Mouse (Mus musculus) heart, postnatal 10 days (tissue): ENCODE measurements around the gene Pef1. TPM values are rescaled to one million over a fixed set of nuclear protein-coding genes. Genes with fewer than 3 reads are reported as not detected.

Experiments
- DNase-seq, 2 experiments: peaks; one replicate each; pipeline ENCODE4 v3.0.0; 2021
- intact Hi-C: fragments of 180-260 bp; cut with DNase I; formaldehyde crosslinking; loops from one replicate; pipeline ENCODE4 v1.15.1; 2025
- total RNA-seq, 2 experiments: library from RNA; stranded (reverse); gene quantifications; 2 replicates each; pipeline ENCODE4 v1.2.3; 2021

The Pef1 gene
- total RNA-seq, result 10 to 100 TPM; 39.4 to 39.9 TPM

DNA sequence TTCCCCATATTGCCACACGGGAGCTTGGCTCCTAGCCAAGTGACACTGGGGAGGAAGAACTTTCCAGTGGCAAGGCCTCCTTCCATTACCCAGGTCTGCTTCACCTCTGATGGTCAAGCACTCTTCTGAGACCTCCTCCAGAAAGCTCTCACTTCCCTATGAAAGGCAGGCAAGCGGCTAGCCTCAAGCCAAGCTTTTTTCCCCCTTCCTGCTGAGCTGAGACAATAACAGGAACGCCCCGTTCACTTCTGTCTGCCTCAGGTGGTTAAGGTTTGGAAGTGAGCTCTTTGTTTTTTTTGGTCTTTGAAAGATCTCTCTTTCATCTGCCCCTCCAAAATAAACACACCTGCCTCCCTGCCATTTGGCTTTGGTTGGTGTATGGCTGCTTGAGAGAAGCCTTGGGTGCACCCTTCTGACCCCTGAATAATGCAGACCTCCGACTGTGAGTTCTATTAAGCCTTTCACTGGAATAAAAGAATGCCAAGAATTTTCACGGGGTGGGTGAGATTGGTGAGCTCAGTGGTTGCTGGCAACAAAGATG, at the start of gene Pef1:
Gene Pef1 (plus strand): TSS at position 448 of the 541 bp plus-strand sequence.
- intact Hi-C loops, result no loop called here

DNA sequence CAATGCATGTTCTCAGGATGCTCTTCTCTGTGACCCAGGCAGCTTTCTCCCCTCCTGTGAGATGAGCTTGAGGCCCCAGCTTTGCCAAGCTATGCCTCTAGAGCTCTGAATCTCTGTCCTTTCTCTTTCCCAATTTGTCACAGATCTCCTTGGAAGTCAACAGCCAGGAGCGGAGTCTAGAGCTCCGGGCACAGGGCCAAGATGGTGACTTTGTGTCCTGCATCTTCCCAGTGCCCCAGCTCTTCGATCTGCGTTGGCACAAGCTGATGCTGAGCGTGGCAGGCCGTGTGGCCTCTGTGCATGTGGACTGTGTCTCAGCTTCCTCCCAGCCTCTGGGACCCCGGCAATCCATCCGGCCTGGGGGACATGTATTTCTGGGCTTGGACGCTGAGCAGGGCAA, 49.2 kb upstream of the Pef1 start:
- intact Hi-C loops, result no loop called here
- DNase-seq, result no peak

More for the DNA sequence above, at the start of gene Pef1:
- no peak for DNase-seq

DNA sequence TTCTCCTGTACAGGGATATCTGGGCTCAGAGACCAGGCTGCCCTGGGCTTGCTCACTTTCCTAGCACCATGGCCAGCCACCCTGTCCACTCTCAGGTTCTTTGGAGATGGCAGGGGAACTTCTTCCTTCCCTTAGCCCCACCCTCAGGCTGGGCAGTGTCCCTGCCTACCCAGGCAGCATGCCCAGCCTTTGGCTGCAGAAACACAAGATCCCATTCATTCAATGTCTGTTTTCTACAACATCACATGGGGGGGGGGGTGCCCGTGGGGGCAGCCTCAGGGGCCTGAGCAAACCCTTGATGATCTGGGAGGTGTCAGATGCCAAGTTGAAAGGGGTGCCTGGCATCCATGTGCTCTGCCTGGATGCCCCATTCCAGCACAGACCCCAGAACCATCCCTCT, 47.6 kb upstream of the Pef1 start:
- intact Hi-C loops, result no loop called here
- DNase-seq, result no peak

DNA sequence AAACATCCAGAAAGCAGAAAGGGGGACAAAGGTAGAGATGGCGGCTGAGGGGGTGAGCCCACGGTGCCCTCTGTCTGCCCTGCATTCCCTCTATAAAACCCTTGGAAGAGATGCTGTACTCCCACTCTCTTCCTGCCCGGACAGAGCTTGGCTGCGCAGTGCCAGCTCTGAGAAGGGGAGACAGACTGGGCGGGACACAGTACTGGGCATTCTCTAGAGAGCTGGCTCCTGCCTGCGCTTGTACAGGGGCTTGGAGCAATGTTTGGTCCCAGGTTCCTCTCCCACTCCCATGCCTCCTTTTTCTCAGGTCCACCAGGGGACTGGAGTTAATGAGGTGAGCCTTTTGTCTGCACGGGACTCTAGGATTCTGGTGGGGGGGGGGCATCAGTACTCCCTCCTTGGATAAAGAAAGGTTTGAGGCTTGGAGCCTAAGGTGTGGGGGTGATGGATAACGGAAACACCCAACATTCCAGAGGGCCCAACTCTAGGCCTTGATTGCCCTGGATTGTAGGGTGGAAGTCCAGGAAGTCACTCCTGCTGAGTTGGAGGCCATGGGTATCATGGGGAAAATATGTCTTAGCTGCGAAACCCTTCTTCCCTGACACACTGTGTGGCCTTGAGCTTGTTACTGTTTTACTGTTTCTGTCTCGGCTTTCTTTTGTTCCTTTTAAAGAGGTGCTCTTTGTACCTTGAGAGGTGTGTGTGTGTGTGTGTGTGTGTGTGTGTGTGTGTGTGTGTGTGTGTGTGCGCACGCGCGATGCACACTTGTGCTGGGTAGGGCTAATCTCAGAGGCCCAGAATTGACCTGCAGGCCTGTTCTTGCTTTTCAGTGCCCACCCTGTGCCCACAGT, 47.0 kb upstream of the Pef1 start:
- intact Hi-C loops, result no loop called here
- DNase-seq, result no peak

DNA sequence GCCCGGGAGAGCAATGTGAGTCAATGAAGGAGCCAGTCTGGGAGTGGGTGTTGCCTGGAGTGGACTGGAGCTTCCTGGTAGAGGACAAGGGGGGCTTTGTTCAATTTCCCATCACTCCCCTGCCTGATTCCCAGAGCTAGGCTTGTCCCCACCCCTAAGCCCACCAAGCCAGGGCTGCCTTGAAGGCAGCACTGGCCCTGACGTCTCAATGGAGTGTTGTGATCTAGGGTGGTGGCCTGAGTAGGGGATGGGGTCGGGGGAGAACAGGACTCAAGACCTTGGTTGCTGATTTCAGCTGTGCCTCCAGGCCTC, 46.4 kb upstream of the Pef1 start:
- DNase-seq, result no peak
- intact Hi-C loops, result no loop called here

DNA sequence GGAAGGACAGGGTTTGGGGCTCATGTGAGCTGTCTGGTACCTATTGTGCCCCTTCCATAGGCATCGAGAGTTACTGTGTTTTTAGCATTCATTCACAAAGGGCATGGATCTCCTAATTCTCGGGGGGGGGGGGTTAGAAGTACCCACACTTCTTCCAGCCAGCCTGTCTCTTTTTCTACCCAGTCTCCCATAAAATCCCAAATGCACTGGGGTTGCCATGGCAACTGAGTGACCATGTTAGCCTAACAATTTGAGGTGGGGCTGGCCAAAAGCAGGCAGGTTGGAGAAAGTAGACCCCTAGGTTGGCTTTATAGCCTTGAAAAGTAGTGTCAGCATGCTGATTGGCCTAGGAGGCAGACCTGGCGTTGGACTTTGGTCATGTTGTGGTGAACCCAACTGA, 45.9 kb upstream of the Pef1 start:
- no peak for DNase-seq
- intact Hi-C loops, result no loop called here

DNA sequence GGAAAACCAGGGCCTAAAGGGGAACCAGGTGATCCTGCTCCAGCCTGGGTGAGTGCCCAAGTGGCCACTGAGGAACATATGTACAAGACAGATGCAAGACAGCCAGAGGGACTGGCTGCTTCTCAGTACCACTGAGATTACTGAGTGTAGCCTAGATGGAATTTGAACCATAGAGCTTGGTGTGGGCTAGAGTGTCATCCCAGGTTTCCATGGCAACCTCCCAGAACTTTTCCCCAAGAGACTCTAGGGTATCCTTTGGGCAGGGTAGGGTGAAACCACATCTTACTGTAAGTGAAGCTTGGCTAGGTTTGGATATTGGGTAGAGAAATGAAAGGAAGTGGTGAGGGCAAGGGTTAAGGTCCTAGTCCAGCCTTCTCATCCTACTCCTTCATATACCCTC, 41.4 kb upstream of the Pef1 start:
- intact Hi-C loops, result no loop called here
- no peak for DNase-seq

DNA sequence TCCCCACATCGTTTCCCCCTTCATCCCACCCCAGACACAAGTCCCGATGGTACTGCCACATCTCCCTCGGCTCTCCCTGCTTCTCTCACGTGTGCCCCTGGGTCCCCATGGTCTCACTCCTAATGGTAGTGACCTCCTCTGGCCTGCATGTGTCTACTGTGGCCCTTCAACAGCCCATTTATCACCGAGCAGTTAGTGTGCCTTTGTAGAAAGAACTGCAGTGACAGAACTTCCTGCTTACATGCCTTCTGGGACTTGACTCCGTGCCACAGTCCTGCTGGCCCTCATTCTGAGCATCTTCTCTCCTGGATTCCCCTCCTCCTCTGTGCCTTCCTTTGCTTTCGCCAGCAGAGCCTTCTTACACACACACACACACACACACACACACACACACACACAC, 39.2 kb upstream of the Pef1 start:
- intact Hi-C loops, result no loop called here
- no peak for DNase-seq

DNA sequence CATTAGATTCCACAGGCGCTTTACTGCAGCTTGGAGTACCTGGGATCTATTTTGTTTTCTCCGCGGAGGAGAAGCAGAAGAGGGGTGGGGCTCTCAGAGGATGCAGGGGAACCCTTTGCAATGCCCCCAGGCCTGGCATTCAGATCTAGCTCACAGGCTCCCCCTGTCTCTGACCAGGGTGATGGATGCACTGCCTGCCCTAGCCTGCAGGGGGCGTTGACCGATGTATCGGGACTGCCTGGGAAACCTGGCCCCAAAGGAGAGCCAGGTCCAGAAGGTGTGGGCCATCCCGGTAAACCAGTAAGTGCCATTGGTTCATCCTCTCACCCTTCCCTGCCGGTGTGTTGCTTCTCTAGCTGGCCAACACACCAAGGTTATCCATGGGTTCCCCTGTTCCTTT, 35.5 kb upstream of the Pef1 start:
- DNase-seq, result no peak
- intact Hi-C loops, result no loop called here

DNA sequence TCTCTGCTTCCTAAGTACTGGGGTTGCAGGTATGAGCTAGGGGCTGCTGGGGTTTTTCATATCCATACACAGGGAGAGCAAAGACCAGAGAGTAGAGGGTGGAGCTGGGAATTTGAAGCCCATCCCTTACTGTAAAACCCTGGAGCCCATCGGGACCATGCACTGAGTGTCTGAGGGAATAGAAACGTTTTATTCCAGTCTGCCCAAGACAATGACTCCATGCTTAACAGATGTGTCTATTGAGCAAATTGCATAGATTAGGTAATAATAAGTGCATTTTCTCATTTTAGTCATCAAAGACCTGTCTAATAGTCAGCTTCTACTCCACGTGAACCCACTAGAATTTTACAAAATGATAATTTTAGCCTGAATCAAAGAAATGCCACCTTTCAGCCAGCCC, 31.8 kb upstream of the Pef1 start:
- intact Hi-C loops, result no loop called here

DNA sequence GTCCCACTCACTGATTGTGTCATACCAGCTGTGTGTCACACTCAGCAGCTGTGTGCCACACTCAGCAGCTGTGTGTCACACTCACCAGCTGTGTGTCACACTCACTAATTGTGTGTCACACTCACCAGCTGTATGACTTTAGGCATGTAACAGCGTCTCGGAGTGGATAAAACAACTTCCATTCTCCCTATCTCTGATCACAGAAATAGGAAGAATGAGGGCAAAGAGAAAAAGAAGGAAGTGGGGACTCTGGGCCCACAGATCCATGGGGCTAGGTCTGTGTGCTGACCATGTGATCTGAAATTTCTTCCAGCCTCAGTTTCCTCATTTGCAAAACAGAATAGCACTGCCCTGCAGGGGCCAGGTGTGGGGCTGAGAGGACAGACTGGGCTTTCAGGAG, 30.6 kb upstream of the Pef1 start:
- intact Hi-C loops, result no loop called here
- DNase-seq, result no peak

More for the DNA sequence above, 31.8 kb upstream of the Pef1 start:
- no peak for DNase-seq

DNA sequence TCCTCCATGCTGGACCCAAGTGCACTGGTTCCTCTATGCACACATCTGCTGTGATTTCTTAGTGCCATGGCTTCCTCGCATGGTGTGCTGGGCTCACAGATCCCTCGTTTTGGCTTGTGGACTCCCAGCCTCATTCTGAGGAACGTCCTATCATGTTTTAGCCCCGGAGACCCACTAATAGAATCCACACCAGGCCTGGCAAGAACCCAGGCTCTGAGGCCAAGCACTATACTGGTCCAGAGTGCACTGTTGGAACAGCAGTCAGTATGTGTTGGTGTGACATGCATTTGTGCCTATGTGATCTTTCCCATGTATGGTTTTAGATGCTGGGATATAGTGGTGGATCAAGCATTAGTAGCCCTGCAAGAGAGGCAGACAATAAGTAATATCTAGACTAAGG, 29.0 kb upstream of the Pef1 start:
- intact Hi-C loops, result no loop called here
- DNase-seq, result no peak

DNA sequence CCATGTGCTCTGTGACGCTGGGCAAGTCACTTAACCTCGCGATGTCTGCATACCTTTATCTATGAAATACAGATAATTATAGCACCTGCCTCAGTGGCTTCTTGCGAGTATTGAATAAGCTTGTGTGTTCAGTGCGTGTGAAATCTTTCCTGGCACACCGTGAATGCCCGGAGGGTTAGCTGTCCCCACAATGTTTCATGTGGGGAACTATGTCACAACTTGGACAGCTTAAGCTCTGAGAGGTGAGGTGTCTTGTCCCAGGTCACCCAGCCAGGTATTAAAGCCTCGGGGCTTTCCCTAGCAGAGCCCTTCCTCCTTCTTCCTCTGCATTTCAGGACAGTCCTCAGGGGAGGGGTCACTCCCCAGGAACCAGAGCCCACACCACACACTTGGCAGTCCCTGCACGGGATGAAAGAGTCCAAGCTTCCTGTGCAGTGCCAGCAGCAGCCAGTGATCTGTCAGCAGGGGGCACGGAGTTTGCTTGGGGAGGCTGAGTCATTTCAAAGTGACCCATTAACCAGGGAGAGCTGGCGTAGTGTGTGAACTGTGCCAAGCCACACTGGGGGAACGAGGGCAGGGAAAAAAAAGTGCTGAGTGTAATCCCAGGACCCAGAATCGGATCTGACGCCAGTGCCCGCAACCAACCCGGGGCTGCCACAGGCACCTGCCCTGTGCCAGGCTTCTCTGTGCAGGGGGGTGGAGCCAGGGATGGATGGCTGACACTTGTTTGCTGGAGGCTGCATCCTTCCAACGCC, 27.4 kb upstream of the Pef1 start:
- intact Hi-C loops, result no loop called here
- DNase-seq, result no peak

DNA sequence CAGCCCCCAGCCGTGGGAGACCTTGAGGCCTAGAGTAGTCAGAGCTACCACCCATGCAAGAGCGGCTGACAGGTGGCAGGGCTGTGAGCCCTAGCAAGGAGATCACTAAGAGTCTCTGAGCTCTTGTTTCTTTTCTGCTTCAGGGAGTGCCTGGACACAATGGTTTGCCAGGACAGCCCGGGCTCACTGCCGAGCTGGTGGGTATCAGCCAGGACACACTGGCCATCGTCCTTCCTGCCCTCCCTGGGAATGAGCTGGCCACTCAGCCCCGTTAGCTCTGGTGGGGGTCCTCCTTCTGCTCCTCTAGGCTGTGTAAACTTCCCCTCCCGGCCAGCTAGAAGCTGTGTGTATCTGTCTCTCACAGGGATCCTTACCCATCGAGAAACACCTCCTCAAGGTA, 25.5 kb upstream of the Pef1 start:
- intact Hi-C loops, result no loop called here
- peak in 1 of 2 experiments; percentile 48 for DNase-seq

DNA sequence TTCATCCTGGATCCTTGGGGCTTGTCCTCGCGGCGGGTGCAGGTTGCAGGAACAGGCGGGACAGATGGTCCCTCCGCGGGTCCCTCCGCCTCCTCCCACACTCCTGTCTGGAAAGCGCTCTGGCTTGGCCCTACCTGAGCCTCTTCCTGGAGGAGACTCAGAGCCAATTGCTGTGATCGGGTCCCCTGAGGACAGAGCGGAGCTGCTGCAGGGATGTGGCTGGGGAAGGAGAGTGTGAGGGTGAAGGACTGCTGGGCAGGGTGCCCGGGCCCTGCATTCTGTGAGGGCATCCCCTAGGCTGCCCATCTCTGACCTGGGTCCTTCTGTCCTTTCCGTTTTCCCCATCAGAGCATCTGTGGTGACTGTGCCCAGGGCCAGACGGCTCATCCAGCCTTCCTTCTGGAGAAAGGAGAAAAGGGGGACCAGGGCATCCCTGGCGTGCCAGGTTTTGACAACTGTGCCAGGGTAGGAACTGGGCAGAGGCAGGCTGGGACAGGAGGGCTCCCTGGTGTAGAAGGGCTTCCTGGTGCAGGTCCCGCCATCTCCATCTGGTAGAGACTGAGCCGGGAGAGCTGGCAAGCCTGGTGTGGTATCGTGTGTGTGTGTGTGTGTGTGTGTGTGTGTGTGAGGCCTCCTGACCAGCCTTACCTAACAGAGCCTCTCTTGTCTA, 23.4 kb upstream of the Pef1 start:
- intact Hi-C loops, result no loop called here
- no peak for DNase-seq

DNA sequence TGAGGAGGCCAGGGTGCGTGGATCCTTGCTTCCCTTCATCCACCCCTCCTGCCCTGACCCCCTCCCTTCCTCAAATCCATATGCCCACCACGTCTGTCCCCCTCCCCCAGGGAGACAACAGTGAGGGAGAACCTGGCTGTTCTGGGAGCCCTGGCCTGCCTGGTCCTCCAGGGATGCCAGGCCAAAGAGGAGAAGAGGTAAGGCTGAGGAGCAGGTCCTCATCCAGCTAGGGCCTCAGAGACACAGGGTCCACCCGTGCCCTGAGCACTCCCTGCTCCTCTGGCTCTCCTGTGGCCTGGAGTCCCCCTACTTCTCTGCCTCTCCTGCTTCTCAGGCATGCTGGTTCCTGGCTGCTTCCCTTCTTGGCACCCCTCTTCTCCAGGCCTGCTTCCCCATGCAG, 22.8 kb upstream of the Pef1 start:
- intact Hi-C loops, result no loop called here
- DNase-seq, result no peak

DNA sequence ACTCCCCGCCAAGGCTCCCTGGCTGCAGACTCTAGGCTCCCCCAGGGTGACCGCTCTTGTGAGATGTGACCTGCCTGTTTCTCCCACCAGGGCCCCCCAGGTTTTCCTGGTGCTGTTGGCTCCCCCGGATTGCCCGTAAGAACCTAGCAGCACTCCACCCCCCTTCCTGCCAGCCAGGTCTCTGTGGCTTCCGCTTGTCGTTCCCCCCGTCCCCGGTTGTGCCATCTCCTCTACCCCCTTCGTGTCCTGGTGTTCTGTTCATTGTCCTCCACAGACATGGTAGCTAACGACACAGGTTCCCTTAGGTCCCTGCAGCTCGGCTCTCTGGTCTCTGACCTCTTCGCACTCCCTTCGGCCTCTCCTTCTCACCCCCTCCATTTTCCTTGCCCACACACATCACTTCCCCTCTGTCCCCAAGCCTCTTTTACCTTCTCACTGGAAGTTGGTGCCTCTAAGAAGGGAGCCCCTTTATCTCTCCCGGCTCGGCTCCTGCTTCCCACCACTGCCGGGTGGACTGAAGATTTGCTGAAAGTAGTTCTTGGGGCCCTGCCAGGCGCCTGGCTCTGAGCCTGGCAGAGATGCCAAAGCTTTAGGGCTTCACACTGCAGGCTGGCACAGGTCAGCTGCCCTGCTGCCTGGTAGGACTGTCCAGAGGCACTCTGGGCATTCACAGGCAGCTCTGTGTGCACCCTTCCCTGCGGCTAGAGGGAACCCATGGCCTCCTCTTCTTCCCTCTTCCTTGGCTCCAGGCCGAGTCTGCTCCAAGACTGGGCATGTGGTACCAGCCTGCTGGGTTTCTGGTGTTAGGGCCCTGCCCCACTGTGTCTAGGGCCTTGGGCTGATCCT, 20.8 kb upstream of the Pef1 start:
- peak; percentile 89 for DNase-seq
- intact Hi-C loops, result loop anchor here (10.0 kb wide), 1 partner anchor 377 kb away; no protein-coding TSS in a partner anchor

DNA sequence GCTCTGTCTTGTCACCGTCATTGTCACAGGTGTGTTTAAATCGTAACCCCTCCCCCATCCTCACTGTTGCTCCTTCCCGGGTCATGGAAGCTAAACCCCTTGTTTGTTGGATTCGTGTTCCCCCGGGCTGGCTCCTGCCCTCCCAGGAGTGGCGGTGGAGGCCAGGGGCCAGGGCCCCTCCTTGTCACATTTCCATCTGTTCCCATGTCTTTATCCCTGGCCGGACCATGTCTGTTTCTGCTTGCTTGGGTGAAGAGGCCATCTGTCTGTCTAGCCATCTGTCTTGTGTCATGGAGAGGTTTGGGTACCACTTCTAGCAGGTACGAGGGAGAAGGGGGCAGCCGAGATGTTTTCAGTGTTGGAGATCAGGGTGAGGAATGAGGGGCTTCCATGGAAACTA, 20.1 kb upstream of the Pef1 start:
- intact Hi-C loops, result loop anchor here (10.0 kb wide), 1 partner anchor 377 kb away; no protein-coding TSS in a partner anchor
- DNase-seq, result no peak

DNA sequence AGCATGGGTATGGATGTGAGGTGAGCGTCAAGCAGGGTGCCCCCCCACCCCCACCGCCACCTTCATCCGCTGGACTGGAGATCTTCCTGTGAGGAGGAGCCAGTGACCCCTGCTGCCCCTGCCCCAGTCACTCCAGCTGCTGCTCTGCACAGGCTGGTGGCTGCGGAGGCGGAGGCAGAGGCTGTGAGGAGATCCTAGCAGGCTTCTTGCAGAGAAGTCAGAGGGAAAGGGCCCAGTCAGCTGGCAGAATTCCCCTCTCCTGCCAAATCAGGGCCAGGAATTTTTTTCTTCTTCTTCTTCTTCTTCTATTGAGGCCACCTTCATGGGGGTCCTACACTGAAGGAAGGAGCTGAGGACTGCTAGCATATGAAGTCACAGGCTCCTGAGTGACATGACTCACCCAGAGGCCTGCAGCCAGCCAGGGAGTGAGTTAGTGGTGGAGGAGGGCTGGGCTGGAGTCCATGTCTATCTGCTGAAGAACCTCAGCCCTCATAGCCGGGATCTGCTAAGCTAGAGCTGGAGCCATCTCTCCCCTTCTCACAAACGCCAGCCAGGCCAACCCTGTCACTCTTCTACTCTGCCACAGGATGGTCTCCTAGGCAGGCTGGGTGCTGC, 17.9 kb upstream of the Pef1 start:
- intact Hi-C loops, result loop anchor here (10.0 kb wide), 1 partner anchor 380 kb away; no protein-coding TSS in a partner anchor
- DNase-seq, result peak; percentile 75 to 81
